Mouse (Mus musculus) CH12.LX (cell line): ENCODE measurements around the gene Zfp334. TPM values are rescaled to one million over a fixed set of nuclear protein-coding genes. Genes with fewer than 3 reads are reported as not detected.

Experiments
- DNase-seq: peaks from one replicate; pipeline ENCODE4 v3.0.0-alpha.2; 2013; ENCODE audit errors: extremely low read depth
- H3K27ac ChIP-seq: 2 replicates; pipeline ENCODE4 v1.5.1; 2012; ENCODE audit warnings: low read depth, mild to moderate bottlenecking, control low read depth, moderate library complexity; ENCODE audit not compliant: insufficient read depth
- H3K27me3 ChIP-seq: replicated peaks from 2 replicates; pipeline ENCODE3; 2012; ENCODE audit warnings: inconsistent platforms
- H3K36me3 ChIP-seq, 2 experiments: replicated peaks in 1 of 2; 2 replicates each; pipeline versions ENCODE3 to v1.6.1; 2012; ENCODE audit warnings: inconsistent platforms in 1 of 2, low read length in 1 of 2, mild to moderate bottlenecking in 1 of 2, mixed read lengths in 1 of 2, moderate library complexity in 1 of 2; ENCODE audit not compliant: control insufficient read depth in 1 of 2, insufficient read depth in 1 of 2
- H3K4me1 ChIP-seq, 2 experiments: 2 replicates each; pipeline ENCODE4 v1.6.1; 2012; ENCODE audit warnings: inconsistent platforms in 1 of 2, moderate library complexity in 1 of 2; ENCODE audit not compliant: insufficient read depth in 2 of 2, control insufficient read depth in 1 of 2
- H3K4me2 ChIP-seq: 2 replicates; pipeline ENCODE4 v1.6.1; 2012; ENCODE audit warnings: low read depth, mild to moderate bottlenecking, control low read depth; ENCODE audit not compliant: poor library complexity, insufficient read depth, severe bottlenecking
- H3K4me3 ChIP-seq, 3 experiments: fragments of 150-350 bp in 1 of 3; sonication (generic) in 1 of 3; replicated peaks in 1 of 3; 2 replicates each; pipeline versions ENCODE3 to v1.5.1; 2011 to 2012; ENCODE audit warnings: low read depth in 2 of 3, low read length in 2 of 3, mild to moderate bottlenecking in 2 of 3, moderate library complexity in 2 of 3, control low read depth in 1 of 3, improper control_type of control experiment in 1 of 3, inconsistent platforms in 1 of 3, mixed read lengths in 1 of 3; ENCODE audit not compliant: poor library complexity in 1 of 3
- H3K79me2 ChIP-seq: replicated peaks from 2 replicates; pipeline ENCODE4 v1.6.1; 2012; ENCODE audit warnings: mild to moderate bottlenecking, moderate library complexity; ENCODE audit not compliant: control insufficient read depth, poor library complexity, insufficient read depth, severe bottlenecking; ENCODE audit errors: extremely low read depth
- H3K9ac ChIP-seq: 2 replicates; pipeline ENCODE4 v1.6.1; 2012; ENCODE audit warnings: low read depth, mild to moderate bottlenecking, control low read depth, moderate library complexity; ENCODE audit not compliant: insufficient read depth
- H3K9me3 ChIP-seq: replicated peaks from 2 replicates; pipeline ENCODE3; 2012; ENCODE audit warnings: low read length, inconsistent platforms, mixed read lengths
- BHLHE40 ChIP-seq: IDR thresholded peaks from 2 replicates; pipeline ENCODE4 v1.6.1; 2011; ENCODE audit warnings: mild to moderate bottlenecking, low read depth, low read length, improper control_type of control experiment
- CHD1 ChIP-seq: IDR thresholded peaks from 2 replicates; pipeline ENCODE4 v1.6.1; 2012; ENCODE audit warnings: low read depth, low read length, improper control_type of control experiment, inconsistent platforms
- CTCF ChIP-seq, 2 experiments: IDR thresholded peaks in 1 of 2; conservative IDR thresholded peaks in 1 of 2; 2 replicates each; pipeline ENCODE4 v1.5.1; 2011 to 2012; ENCODE audit warnings: low read depth in 2 of 2, low read length in 2 of 2, improper control_type of control experiment in 1 of 2, inconsistent platforms in 1 of 2, mild to moderate bottlenecking in 1 of 2, moderate library complexity in 1 of 2
- E2F4 ChIP-seq: IDR thresholded peaks from 2 replicates; pipeline ENCODE4 v1.6.1; 2011; ENCODE audit warnings: low read depth, low read length, improper control_type of control experiment; ENCODE audit not compliant: insufficient replicate concordance
- ELF1 ChIP-seq: IDR thresholded peaks from 2 replicates; pipeline ENCODE4 v1.6.1; 2014; ENCODE audit warnings: low read depth, mild to moderate bottlenecking, inconsistent platforms, low read length, improper control_type of control experiment
- ETS1 ChIP-seq: conservative IDR thresholded peaks from 2 replicates; pipeline ENCODE4 v1.6.1; 2012; ENCODE audit warnings: low read depth, mild to moderate bottlenecking, inconsistent platforms, low read length, improper control_type of control experiment, moderate library complexity
- GABPA ChIP-seq: IDR thresholded peaks from 2 replicates; pipeline ENCODE4 v1.6.1; 2012; ENCODE audit warnings: low read depth, low read length, improper control_type of control experiment, inconsistent platforms; ENCODE audit not compliant: insufficient replicate concordance
- JUND ChIP-seq: conservative IDR thresholded peaks from 2 replicates; pipeline ENCODE4 v1.6.1; 2011; ENCODE audit warnings: low read depth, low read length, improper control_type of control experiment
- MAFK ChIP-seq: IDR thresholded peaks from 2 replicates; pipeline ENCODE4 v1.6.1; 2011; ENCODE audit warnings: low read length, improper control_type of control experiment; ENCODE audit not compliant: insufficient replicate concordance
- MAX ChIP-seq: IDR thresholded peaks from 2 replicates; pipeline ENCODE4 v1.6.1; 2011; ENCODE audit warnings: low read length, improper control_type of control experiment
- MEF2A ChIP-seq: IDR thresholded peaks from 2 replicates; pipeline ENCODE4 v1.6.1; 2014; ENCODE audit warnings: low read depth, mild to moderate bottlenecking, inconsistent platforms, low read length, improper control_type of control experiment, borderline replicate concordance
- MXI1 ChIP-seq: IDR thresholded peaks from 2 replicates; pipeline ENCODE4 v1.6.1; 2011; ENCODE audit warnings: mild to moderate bottlenecking, low read depth, low read length, improper control_type of control experiment
- MYC ChIP-seq: IDR thresholded peaks from 2 replicates; pipeline ENCODE4 v1.6.1; 2011; ENCODE audit warnings: low read depth, mild to moderate bottlenecking, improper control_type of control experiment, low read length
- NELFE ChIP-seq: IDR thresholded peaks from 2 replicates; pipeline ENCODE4 v1.6.1; 2011; ENCODE audit warnings: low read depth, low read length, improper control_type of control experiment
- POLR2A ChIP-seq: IDR thresholded peaks from 2 replicates; pipeline ENCODE4 v1.6.1; 2011; ENCODE audit warnings: low read depth, mild to moderate bottlenecking, improper control_type of control experiment, low read length
- POLR2AphosphoS2 ChIP-seq: IDR thresholded peaks from 2 replicates; pipeline ENCODE4 v1.6.1; 2011; ENCODE audit warnings: low read depth, low read length, improper control_type of control experiment
- RAD21 ChIP-seq: IDR thresholded peaks from 2 replicates; pipeline ENCODE4 v1.6.1; 2011; ENCODE audit warnings: low read depth, mild to moderate bottlenecking, low read length, improper control_type of control experiment, moderate library complexity
- RCOR1 ChIP-seq: conservative IDR thresholded peaks from 2 replicates; pipeline ENCODE4 v1.6.1; 2012; ENCODE audit warnings: low read depth, mild to moderate bottlenecking, inconsistent platforms, low read length, improper control_type of control experiment
- SIN3A ChIP-seq: IDR thresholded peaks from 2 replicates; pipeline ENCODE4 v1.6.1; 2012; ENCODE audit warnings: low read length, improper control_type of control experiment, inconsistent platforms
- SMC3 ChIP-seq: IDR thresholded peaks from 2 replicates; pipeline ENCODE4 v1.6.1; 2011; ENCODE audit warnings: low read depth, low read length, improper control_type of control experiment
- TBP ChIP-seq: conservative IDR thresholded peaks from 2 replicates; pipeline ENCODE4 v1.6.1; 2011; ENCODE audit warnings: low read depth, low read length, improper control_type of control experiment
- TCF12 ChIP-seq: IDR thresholded peaks from 2 replicates; pipeline ENCODE4 v1.6.1; 2014; ENCODE audit warnings: low read depth, mild to moderate bottlenecking, inconsistent platforms, low read length, improper control_type of control experiment
- ZC3H11A ChIP-seq: IDR thresholded peaks from 2 replicates; pipeline ENCODE4 v1.6.1; 2012; ENCODE audit warnings: low read depth, mild to moderate bottlenecking, inconsistent platforms, low read length, improper control_type of control experiment
- ZKSCAN1 ChIP-seq: IDR thresholded peaks from 2 replicates; pipeline ENCODE4 v1.6.1; 2012; ENCODE audit warnings: low read depth, inconsistent platforms, low read length, improper control_type of control experiment, borderline replicate concordance
- dilution Hi-C: fragments of 300-500 bp; cut with MboI; formaldehyde crosslinking; loops from 2 replicates; pipeline ENCODE4 v1.14.3; 2020; ENCODE audit warnings: low sequenced_read_pairs; ENCODE audit not compliant: extremely low pct_unique_long_range_greater_than_20kb, extremely low pct_ligation_motif_present
- in situ Hi-C: fragments of 300-500 bp; cut with MboI; formaldehyde crosslinking; loops from 3 replicates; pipeline ENCODE4 v1.14.3; 2019; ENCODE audit warnings: low sequenced_read_pairs, low pct_ligation_motif_present, low pct_unique_long_range_greater_than_20kb, mixed read lengths
- polyA plus RNA-seq: library from polyadenylated mRNA; unstranded; fragments of >175 nt; gene quantifications from 2 replicates; pipeline ENCODE4 v1.2.1, GENCODE M21; 2012; ENCODE audit warnings: low read depth; ENCODE audit not compliant: insufficient read length
- total RNA-seq, 2 experiments: library from RNA; depleted of rRNA; stranded (reverse); fragments of 300-350 nt in 1 of 2; fragments of >200 nt in 1 of 2; gene quantifications; 2 replicates each; pipeline ENCODE4 v1.2.3; 2012 to 2014

The Zfp334 gene
- not detected in 2 replicates for total RNA-seq (2012; rRNA removed)
- not detected in 2 replicates for total RNA-seq (2014; rRNA removed)
- polyA plus RNA-seq: not detected in 2 replicates

DNA sequence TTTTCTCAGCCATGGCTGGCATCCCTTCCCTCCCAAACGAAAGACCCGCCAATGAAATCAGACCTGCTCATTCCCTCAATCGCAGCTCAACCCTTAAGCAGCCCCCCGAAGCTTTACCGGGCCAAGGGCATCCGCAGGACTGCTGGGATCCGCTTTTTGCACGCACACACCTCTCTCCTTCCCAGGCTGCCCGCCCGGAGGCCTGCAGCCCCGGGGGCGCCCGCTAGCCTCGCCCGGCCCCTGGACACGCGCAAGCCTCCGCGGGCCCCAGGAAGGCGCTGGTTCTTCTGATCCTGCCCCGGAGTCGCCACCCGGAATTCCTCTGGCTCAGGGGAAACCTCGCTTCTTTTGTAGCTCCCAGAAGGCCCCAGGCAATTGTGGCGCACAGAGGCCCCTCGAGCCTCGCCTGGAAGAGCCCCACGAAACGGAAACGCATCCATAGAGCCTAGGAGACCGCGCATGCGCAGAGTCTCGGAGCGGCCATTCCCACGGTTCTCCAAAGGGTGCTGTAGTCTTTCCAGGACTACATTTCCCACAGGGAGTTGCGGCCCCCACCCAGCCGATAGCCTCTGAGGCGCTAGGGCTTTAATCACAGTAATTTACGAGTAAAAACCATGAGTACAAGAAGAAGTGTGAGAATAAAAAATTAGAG is at the start of gene Zfp334:
TSS of gene Zfp334 (minus strand) at position 416 of the 652 bp plus-strand sequence.
- Histone ChIP-seq H3K4me1 (no peaks in the 10 kb centered on the region; a peak in 1 of 4 replicates), H3K79me2 (no peaks in the 10 kb centered on the region), H3K4me2 (no peak within 1 kb of the TSS), H3K9me3 (peaks cover 3% of the 10 kb centered on the region), H3K27ac (no peak within 1 kb of the TSS), H3K27me3 (peaks cover 81% of the 10 kb centered on the region), H3K9ac (no peak within 1 kb of the TSS), H3K36me3 (no peaks in the 10 kb centered on the region), H3K4me3 (no peak within 1 kb of the TSS)
- dilution Hi-C loops: no loop called here
- DNase-seq: no peak
- in situ Hi-C loops: no loop called here
- TF ChIP-seq SIN3A (no peak), BHLHE40 (no peak), TCF12 (no peak), ZKSCAN1 (no peak), ELF1 (no peak), MYC (no peak), JUND (no peak), RAD21 (no peak), MAX (no peak), ZC3H11A (no peak), TBP (no peak), POLR2A (no peak), CHD1 (no peak), MAFK (no peak), MXI1 (no peak), SMC3 (no peak), POLR2AphosphoS2 (no peak), MEF2A (no peak)

GRCm38 (mm10) chr2:165428694-165429093 is 40.6 kb upstream of the Zfp334 start:
- Histone ChIP-seq H3K9me3 (peaks cover 2% of the 10 kb centered on the region), H3K79me2 (no peaks in the 10 kb centered on the region), H3K36me3 (no peaks in the 10 kb centered on the region), H3K27ac (no peak overlapping the region), H3K27me3 (peaks cover 75% of the 10 kb centered on the region), H3K4me1 (no peaks in the 10 kb centered on the region), H3K4me3 (no peak overlapping the region), H3K4me2 (no peak overlapping the region), H3K9ac (no peak overlapping the region)
- DNase-seq: no peak
- dilution Hi-C loops: no loop called here
- in situ Hi-C loops: no loop called here
- TF ChIP-seq GABPA: no peak
- no peak for TF ChIP-seq POLR2AphosphoS2
- TF ChIP-seq ZKSCAN1: no peak
- TF ChIP-seq NELFE: no peak
- TF ChIP-seq CTCF (conservative IDR thresholded peaks at IDR 0.05 in 1 of 2, IDR thresholded peaks at IDR 0.05 in 1 of 2; ENCODE audit: low read depth in 2 of 2, low read length in 2 of 2): no peak
- no peak for TF ChIP-seq E2F4
- no peak for TF ChIP-seq ELF1
- no peak for TF ChIP-seq RCOR1
- TF ChIP-seq BHLHE40: no peak
- TF ChIP-seq ETS1: no peak
- TF ChIP-seq, all 38 proteins: peak for 0
